10 mouse cellular contexts compared by ENCODE assay signal in genomic region chr10:26322344-26323051, GRCm38 (mm10). TPM values are rescaled to one million over a fixed set of nuclear protein-coding genes. Genes with fewer than 3 reads are reported as not detected.
DNase-seq lines count a peak whose midpoint lies in the region; ATAC-seq lines count a peak whose summit lies in the region.
"Had no signal": no experiment of that assay in that cellular context is flagged by ENCODE, and none has a peak within 500 bp of the region (broad histone marks: within the 10 kb centered on the region; RNA-seq: fewer than 3 reads in every experiment).

No protein-coding gene starts in this region.

- H3K27me3 ChIP-seq in heart, embryonic 12.5 days (replicated peaks): no peaks in the 10 kb centered on the region
- H3K27me3 ChIP-seq: liver, embryonic 15.5 days had no signal

- no peaks in the 10 kb centered on the region for H3K9me3 ChIP-seq in heart, embryonic 12.5 days (replicated peaks)
- H3K9me3 ChIP-seq: liver, embryonic 15.5 days had no signal

- no peak overlapping the region for H3K27ac ChIP-seq in heart, embryonic 12.5 days (ENCODE audit: poor library complexity, severe bottlenecking)
- H3K27ac ChIP-seq: liver, embryonic 15.5 days had no signal

- peaks cover 6% of the 10 kb centered on the region; the same call in 1 of the 2 replicates for H3K4me1 ChIP-seq in heart, embryonic 12.5 days (replicated peaks)
- H3K4me1 ChIP-seq: liver, embryonic 15.5 days had no signal

- peak; percentile 42 for DNase-seq in 416B (ENCODE audit: low read depth)
- DNase-seq in B cell, adult 2 months: peak; percentile 19 to 30
- peak; percentile 54 for DNase-seq in T-cell, adult 2 months (ENCODE audit: low spot score)
- DNase-seq in naive thymus-derived CD4-positive, alpha-beta T cell, adult 2 months (ENCODE audit: low read depth): peak; percentile 63
- no peak for DNase-seq in cerebellum, adult 8-10 months
- DNase-seq in frontal cortex, postnatal 25 days (ENCODE audit: low spot score in 2 of 2): no peak
- DNase-seq: cerebellum, postnatal 14 days; kidney, adult 11 months had no signal

- no peak overlapping the region for H3K4me2 ChIP-seq in heart, embryonic 12.5 days
- H3K4me2 ChIP-seq: liver, embryonic 15.5 days had no signal

- peaks cover 20% of the 10 kb centered on the region for H3K36me3 ChIP-seq in heart, embryonic 12.5 days
- H3K36me3 ChIP-seq: liver, embryonic 15.5 days had no signal

- H3K9ac ChIP-seq in heart, embryonic 12.5 days: no peak overlapping the region
- H3K9ac ChIP-seq: liver, embryonic 15.5 days had no signal

- WGBS in heart, embryonic 12.5 days: 75% methylated on average over 7 of the region's 7 CpGs

- no peak for ATAC-seq in heart, embryonic 12.5 days (ENCODE audit: insufficient number of reproducible peaks, low FRiP score)

- H3K4me3 ChIP-seq in heart, embryonic 12.5 days: no peak overlapping the region
- H3K4me3 ChIP-seq: liver, embryonic 15.5 days had no signal

RNA-seq across cellular contexts. Expression of gene L3mbtl3, which starts 53.3 kb away (rescaled TPM):
- polyA plus RNA-seq in heart, embryonic 12.5 days (2016; fragmentation: Nextera tagmentation; extraction: Ambion mirVana): 12.2 and 12.9 TPM in 2 replicates

Comparison
In these comparisons a context has a peak if more than half of its experiments do, and no peak if none do; other contexts are left out.
1. DNase-seq: peak in 416B (single experiment), B cell, adult 2 months (2 of 2), T-cell, adult 2 months (single experiment) and naive thymus-derived CD4-positive, alpha-beta T cell, adult 2 months (single experiment); none in cerebellum, adult 8-10 months (single experiment) and frontal cortex, postnatal 25 days (0 of 2).